Mouse (Mus musculus): ENCODE results near the gene Fcer2a. TPM values are rescaled to one million over a fixed set of nuclear protein-coding genes. Genes with fewer than 3 reads are reported as not detected.

The Fcer2a gene
- total RNA-seq (2021): not detected
- long read RNA-seq, experiment 1: 0 reads
- long read RNA-seq, experiment 2, partial matches to known transcripts: 0 of 2 reads
- long read RNA-seq, experiment 2, other reads (novel, unspliced or antisense): 2 of 2 reads

DNA sequence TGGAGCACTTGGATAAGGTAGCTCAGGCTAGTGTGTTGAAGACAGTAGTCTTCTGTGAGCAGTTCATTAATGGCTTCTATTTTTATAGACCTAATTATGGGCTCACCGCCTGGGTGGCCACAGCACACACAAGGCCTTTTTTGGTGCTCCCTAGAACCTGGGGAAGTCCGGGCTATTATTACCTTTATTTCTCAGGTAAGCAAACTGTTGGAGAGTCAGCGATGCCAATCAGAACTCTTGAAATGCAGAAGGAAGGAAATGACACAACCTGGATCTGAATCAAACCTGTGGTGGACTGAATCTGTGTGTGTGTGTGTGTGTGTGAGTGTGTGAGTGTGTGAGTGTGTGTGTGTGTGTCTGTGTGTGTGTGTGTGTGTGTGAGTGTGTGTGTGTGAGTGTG is at the start of gene Fcer2a:
Gene Fcer2a (minus strand): TSS at position 55 of the 400 bp plus-strand sequence.
- intact Hi-C loops (cut with DNase I): no loop called here
- DNase-seq: no peak

DNA sequence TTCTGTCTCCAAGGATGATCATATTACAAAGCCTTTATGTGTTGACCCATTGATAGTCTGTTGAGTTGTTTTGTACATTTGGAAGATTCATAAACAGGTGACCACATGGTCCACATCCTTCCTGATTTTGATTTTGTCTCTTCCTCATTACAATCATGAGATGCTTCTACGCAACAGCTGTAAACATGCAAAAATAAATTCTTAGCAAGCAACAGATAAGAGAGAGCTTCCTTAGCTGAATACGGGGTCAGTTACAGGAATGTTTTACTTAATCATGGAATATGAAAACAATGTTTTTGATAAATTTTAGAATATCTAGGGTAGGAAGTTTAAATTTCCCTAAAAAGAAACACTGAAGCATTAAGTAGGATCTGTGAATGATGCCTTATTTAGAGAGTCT is 43.0 kb upstream of the Fcer2a start:
- intact Hi-C loops (cut with DNase I): no loop called here
- no peak for DNase-seq

DNA sequence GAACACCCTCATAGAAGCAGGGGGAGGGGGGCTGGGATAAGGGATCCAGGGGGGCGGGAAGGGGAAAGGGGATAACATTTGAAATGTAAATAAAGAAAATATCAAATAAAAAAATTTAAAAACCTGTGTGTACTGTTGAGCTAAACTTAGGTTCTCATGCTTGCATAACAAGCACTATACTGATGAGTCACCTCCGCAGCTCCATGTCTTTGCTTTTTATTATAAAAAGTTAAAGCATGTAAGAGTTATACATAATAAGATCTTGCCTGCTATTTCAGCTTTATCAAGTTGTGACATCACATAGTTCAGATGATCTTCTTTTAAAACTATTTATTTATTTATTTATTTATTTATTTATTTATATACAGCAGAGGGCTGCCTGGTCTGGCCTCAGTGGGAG is 41.6 kb upstream of the Fcer2a start:
- intact Hi-C loops (cut with DNase I): no loop called here
- no peak for DNase-seq

DNA sequence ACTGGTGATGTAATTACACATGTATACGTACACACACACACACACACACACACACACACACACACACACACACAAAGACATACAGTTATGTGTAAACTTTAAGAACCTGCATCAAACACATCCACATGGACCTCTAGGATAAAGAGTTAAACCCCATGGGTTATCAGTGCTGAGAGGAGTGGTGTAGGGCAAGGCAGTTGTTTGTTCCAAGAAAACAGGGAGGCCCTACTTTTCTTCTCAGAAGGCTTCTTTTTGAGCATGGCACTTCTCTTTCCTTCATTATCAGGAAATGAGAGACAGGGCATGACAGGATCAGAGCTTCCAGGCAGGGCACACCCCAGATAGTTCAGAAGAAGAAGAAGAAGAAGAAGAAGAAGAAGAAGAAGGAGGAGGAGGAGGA is 40.1 kb upstream of the Fcer2a start:
- DNase-seq: no peak
- intact Hi-C loops (cut with DNase I): no loop called here

DNA sequence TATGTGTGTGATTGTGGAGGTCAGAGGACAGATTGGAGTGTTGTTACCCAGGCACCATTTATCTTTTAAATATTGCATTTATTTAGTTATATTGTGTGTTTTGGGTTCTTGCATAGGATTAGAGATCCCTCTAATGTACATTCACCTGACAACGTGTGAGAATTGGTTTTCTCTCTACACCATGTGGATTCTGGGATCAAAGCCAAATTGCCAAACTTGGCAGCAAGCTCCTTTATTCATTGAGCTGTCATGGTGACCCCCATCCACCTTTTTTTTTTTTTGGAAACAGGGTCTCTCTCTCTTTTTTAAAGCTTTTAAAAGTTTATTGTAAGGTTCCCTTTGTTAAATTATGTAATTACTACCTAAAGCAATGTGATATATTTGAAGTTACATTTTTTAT is 27.1 kb upstream of the Fcer2a start:
- intact Hi-C loops (cut with DNase I): no loop called here
- DNase-seq: no peak

DNA sequence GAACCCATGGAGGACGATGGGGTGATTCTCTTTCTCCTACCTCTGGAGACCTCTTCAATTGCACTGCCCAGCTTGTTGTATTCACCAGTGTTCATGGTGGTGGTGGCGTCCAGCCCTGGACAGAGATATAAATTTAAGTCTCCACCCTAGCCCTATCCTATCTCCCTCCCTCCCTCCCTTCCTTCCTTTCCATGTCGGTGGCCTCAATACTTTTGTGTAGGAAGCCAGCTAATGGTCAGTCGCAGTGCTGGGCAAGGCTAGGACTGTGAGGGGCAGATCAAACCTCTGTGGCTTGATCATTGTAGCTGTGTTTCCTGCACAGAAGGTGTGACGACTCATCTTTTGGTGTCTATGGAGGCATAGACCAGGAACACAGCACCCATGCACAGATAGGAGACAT is 26.6 kb upstream of the Fcer2a start, which contains the start of gene Clec4g:
Gene Clec4g (minus strand): TSS at position 101 of the 400 bp plus-strand sequence.
- DNase-seq: no peak
- intact Hi-C loops (cut with DNase I): no loop called here

DNA sequence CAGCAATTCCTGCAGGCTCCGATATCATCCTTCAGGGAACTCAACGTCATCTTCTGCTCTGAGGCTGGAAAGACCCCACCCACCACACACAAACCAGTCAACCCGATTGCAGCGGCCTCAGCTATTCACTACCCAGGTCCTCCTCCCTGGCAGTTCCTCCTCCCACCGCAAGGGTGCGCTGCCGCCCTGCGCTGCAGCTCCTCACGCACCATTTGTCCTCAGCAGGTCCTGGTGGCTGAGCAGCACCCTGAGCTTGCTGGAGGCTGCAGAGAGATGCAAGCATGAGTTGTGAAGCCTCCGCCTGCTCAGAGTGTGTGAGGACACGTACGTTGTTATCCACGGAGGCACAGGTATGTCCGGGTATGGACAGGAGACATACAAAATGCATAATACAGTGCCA is 24.6 kb upstream of the Fcer2a start:
- DNase-seq: peak; percentile 31 to 56
- intact Hi-C loops (cut with DNase I): loop anchor here (10.0 kb wide), 1 partner anchor 236 kb away; the partner anchor contains the start of gene Cd209c

DNA sequence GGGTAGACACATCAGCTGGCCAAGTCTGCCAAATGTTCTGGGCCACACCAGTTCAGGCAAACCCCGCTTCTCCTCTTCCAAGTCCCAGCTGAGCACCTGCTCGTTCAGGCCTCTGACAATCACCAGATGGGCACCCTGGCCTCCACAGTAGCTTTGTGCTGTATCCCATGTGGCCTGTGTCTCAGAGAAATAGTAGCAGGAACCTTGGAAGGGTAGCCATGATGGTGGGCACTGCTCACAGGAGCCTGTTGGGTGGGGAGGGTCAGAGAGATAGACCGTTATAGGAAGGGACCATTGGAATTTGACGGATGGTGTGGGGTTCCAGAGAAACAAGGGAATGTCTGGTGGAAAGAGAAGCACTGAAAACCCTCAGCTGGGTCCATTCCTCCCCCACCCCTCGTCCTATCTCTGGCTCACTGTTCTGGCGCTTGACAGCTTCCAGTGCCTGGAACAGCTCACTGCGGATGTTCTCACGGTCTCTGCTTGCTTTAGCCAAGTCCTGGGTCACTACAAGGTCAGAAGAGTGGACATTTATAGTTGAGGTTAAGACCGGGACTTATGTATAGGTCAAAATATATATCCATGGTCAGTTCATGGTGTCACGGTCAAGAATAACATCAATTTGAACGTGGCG is 23.5 kb upstream of the Fcer2a start:
- intact Hi-C loops (cut with DNase I): loop anchor here (10.0 kb wide), 1 partner anchor 237 kb away; the partner anchor contains the start of gene Cd209c
- DNase-seq: no peak

DNA sequence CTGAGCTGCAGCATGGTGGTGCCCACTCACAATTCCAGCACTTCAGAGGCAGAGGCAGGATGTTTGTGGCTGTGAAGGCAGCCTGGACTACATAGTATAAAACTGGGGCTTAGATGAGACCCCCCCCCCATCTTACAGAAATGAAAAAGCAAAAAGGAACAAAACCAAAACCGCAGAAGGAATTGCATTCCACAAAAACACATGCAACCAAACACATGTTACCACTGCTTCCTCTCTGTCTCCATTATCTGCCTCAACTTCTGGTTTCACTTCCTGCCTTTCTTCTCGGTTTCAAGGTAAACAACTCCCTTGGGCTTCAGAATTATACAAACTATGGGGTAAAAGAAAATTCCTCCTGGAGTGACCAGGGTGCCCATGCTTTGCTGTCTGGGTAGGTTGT is 17.7 kb upstream of the Fcer2a start:
- intact Hi-C loops (cut with DNase I): loop anchor here (10.0 kb wide), 1 partner anchor 243 kb away; the partner anchor contains the start of gene Cd209c
- DNase-seq: no peak

DNA sequence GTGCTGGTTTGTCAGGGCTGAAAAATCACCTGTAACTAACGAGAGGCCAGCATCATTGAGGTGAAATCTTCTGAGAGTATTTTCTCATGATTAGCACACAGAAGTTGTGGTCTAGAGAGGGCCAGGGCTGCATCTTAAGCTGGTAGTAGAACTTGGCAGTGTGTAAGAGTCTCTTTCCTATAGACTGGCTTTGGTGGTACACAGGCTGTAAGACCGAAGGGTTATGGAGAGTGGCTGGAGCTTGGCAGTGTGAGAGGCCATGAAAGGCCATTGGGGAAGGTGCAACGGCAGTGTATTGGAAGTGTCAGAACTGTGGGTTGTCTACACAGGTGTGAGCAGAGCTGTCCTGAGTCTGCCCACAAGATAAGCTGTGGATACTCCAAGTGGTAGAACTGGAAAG is 16.3 kb upstream of the Fcer2a start:
- intact Hi-C loops (cut with DNase I): loop anchor here (10.0 kb wide), 1 partner anchor 244 kb away; the partner anchor contains the start of gene Cd209c
- no peak for DNase-seq

DNA sequence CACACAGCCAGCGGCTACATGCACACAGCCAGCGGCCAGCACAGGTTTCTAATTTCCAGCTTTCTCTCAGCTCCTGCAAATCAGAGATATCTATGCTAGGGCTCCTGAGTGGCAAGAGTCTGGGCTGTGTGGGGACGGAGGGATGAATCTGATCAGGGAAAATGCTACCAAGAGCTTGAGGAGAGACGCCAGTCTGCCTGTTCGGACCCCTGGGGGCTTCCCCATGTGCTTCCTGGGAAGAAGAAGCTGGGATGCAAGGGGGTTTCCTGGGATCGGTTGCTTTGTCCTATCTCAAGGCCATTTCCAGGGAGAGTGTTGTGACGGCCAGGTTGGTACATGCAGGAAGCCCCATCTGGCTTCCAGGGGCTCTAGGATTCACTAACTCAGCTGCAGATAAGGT is 13.6 kb upstream of the Fcer2a start:
- DNase-seq: no peak

DNA sequence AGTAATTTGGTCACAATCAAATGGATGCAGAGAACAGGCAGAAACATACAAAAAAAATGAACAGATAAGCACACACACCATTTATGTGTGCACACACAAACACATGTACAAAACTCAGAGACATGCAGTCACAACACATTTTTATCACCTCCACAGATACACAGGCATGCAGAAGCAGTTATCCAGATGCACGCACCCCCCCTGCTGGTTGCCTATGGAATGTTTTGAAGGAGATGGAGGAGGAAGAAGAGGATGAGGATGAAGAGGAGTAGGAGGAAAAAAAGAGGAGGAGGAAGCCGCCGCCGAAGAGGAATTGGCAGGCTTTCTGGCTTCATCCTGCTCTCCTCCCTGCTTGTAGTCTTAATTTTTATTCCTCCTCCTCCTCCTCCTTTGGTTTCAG is 11.7 kb upstream of the Fcer2a start:
- intact Hi-C loops (cut with DNase I): no loop called here
- no peak for DNase-seq

More for the DNA sequence above, 13.6 kb upstream of the Fcer2a start:
- intact Hi-C loops (cut with DNase I): no loop called here

DNA sequence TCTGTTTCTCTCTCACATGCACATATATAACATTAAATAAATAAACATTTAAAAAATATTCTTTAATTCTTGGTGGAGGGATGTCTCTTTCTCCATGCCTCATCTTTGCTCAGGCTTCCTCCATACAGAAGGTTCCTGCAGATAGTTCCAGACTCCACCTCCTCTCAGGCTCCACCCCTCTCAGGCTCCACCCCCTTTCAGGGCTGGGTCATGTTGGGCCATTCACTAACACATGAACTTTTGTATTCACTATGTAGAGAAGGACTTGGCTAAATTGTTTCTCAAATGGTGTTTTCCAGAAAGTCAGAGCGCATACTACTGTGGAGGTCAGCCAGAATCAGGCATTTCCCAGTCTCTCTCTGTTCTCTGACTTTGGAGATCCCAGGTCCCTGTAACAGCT is 7.5 kb upstream of the Fcer2a start:
- no peak for DNase-seq
- intact Hi-C loops (cut with DNase I): no loop called here

DNA sequence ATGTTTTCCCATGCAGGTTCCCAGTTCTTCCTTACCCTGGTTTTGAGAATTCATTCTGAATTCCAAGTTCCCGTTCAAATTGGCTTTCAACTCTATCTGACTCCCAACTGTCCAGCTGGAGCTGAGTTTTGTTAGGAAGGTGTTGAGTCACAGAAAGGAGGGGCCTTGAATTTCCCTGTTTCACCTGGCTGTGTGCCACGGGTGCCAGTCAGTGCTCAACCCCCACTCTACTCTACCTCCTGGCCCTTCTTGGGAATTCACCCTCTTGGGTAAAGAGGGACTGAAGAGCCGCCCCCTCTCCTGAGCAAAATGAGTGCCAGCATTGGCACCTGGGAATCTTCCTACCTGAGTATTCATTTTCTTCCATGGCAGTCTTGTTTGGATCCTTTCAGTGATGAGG is 3.2 kb downstream of the Fcer2a start:
- DNase-seq: peak in 1 of 2 experiments; percentile 1
- intact Hi-C loops (cut with DNase I): no loop called here

DNA sequence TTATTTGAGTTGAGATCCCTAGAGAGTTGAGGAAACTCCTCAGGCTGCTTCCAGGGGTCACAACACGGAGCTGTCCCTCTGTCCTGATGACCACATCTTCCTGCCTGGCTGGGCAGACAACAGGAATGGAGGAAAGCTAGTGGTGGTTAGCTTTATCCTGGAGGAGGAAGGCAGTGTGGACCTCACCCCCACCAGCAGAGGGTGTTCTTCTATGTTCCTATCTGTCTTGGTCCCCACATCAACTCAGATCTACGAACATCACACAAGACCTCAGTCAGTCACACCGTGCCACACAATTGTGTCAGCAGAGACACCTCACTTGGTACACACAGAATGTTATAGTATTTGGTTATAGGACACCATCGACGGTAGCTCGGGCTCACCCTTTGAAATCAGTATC is 6.4 kb downstream of the Fcer2a start:
- intact Hi-C loops (cut with DNase I): no loop called here

DNA sequence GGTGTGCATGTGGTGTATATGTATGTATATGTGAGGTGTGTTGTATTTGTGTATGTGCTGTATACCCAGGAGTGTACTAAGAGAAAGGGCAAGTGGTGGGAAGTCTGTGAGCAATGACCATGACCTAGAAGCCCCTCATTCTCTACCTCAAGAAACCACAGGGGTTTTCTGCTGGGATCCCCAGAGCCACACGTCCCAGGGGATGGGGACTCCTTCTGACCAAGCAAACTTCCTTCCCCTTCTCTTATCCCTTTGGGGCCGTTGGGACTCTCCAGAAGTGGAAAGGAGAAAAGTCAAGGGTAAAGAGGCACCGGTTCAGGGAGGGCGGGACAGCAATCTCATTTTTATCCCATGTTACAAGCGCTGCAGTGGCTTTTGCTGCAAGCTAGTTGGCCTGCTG is 8.6 kb downstream of the Fcer2a start:
- intact Hi-C loops (cut with DNase I): no loop called here
- no peak for DNase-seq

More for the DNA sequence above, 6.4 kb downstream of the Fcer2a start:
- DNase-seq: peak in 1 of 2 experiments; percentile 4

DNA sequence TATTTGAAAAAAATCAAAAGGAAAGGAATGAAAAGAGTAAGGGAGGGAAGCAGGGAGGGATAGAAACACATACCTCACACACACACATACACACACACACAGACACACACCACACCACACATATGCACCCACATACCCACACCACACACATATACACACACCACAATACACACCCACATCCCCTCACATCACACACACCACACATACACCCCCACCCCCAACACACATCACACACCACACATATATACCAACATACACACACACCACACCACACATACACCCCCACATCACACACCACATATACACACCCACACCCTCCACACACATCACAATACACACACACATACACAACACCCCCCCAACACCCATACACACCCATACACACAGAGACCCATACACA is 9.4 kb downstream of the Fcer2a start:
- peak in 1 of 2 experiments; percentile 3 for DNase-seq
- intact Hi-C loops (cut with DNase I): no loop called here

DNA sequence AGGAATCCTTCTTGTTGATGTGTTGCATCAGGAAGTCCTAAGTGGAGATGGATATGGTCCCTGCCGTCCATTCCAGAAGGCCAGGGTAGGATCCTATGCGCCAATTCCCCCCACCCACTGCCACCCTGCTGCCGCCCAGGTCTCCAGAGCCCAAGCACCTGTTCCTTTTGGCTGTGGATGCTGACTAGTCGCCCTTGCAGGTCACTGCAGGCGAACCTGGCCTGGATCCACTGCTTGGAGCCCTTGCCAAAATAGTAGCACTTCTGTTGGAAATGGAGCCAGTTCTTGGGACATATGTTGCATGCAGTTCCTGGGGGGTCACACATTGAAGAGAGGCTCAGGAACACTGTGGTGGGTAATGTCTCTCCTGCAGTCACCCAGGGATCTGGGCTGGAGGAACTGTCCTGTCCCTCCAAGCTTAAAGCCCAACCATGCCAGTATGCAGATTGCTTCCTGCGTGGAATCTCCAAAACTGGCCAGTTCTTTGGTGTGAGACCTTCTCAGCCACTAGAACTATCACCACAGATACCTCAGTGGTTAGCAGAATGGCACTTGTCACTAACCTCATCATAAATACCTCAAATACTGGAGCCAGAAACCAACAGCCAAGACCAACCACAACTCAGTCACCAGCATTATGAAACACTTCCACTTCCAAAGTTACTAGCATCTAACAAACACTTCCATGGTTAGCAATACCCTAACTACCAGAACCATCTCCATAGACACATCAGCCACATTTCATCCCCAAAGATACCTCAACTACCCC is 10.4 kb downstream of the Fcer2a start:
- peak; percentile 12 to 15 for DNase-seq

DNA sequence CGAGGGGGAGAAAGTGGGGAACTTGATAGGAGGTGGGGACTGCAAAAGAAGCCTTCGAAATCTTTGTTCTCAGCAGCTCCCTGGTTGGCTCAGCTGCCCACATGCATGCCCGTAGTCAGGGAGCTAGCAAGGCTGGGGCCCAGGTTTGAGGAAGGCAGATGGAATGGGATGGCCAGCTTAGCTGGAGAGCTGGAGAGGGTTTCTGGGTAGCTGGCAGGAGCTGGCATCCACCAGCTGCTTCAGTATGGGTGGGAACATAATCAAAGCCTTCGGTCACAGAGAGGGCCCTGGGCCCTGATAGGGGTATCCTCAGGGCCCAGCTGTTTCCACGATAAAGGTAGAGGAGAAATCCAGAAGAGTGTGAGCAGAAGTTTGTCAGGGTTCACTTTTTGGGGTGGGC is 11.5 kb downstream of the Fcer2a start:
- intact Hi-C loops (cut with DNase I): no loop called here
- no peak for DNase-seq

More for the DNA sequence above, 10.4 kb downstream of the Fcer2a start:
- intact Hi-C loops (cut with DNase I): no loop called here

DNA sequence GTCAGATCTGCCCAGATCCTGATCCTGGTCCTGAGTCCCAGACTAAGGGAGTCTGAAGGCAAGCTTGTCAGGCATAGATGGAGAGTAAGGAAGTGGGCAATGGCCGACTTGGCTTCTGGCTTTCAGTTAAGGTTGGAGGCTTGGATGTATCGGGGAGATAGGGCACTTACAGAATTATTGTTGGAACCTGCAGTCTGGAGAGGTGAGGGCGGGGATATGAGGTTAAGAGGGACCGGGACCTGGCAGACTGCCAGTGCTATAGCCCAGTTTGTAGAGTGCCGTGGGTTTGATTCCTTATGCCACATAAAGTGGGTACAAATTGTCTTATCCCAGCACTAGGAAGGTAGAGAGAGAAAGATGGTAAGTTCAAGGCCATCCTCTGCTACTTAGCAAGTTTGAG is 14.3 kb downstream of the Fcer2a start:
- intact Hi-C loops (cut with DNase I): loop anchor here (10.0 kb wide), 1 partner anchor 215 kb away; the partner anchor contains the start of gene Pex11g
- DNase-seq: no peak

DNA sequence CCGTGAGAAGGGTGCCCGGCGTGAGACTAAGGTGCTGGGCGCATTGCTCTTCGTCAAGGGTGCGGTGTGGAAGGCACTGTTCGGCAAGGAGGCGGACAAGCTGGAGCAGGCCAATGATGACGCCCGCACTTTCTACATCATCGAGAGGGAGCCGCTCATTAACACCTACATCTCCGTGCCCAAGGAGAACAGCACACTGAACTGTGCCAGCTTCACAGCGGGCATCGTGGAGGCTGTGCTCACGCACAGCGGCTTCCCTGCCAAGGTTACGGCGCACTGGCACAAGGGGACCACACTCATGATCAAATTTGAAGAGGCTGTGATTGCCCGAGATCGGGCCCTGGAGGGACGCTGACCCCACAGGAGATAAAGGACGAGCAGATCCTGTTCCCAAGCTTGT is 14.7 kb downstream of the Fcer2a start:
- DNase-seq: no peak
- intact Hi-C loops (cut with DNase I): loop anchor here (10.0 kb wide), 1 partner anchor 214 kb away; the partner anchor contains the start of gene Pex11g
